In genomic region chr6:36784682-36785208, GRCm38 (mm10) we compare ENCODE assay signal across 9 mouse cellular contexts. TPM values are rescaled to one million over a fixed set of nuclear protein-coding genes. Genes with fewer than 3 reads are reported as not detected.
DNase-seq lines count a peak whose midpoint lies in the region; ATAC-seq and TF ChIP-seq lines count a peak whose summit lies in the region.
"Had no signal": no experiment of that assay in that cellular context is flagged by ENCODE, and none has a peak within 500 bp of the region (broad histone marks: within the 10 kb centered on the region; RNA-seq: fewer than 3 reads in every experiment).

No protein-coding gene starts in this region.

- peak overlapping the region; percentile 16; the same call in 1 of the 2 replicates for H3K27ac ChIP-seq in embryonic facial prominence, embryonic 13.5 days
- peak overlapping the region; percentile 77 for H3K27ac ChIP-seq in hindbrain, postnatal 0 days
- H3K27ac ChIP-seq in neural tube, embryonic 14.5 days (ENCODE audit: low read depth, low read length): peak overlapping the region; percentile 58; the same call in 1 of the 2 replicates
- H3K27ac ChIP-seq: kidney, postnatal 0 days had no signal

- no peak for TF ChIP-seq CTCF in hindbrain, postnatal 0 days (IDR thresholded peaks at IDR 0.05; ENCODE audit: low read depth)

- 48% methylated on average over 3 of the region's 3 CpGs for WGBS in embryonic facial prominence, embryonic 13.5 days
- 40% methylated on average over 3 of the region's 3 CpGs for WGBS in hindbrain, postnatal 0 days
- WGBS in neural tube, embryonic 14.5 days: 17% methylated on average over 3 of the region's 3 CpGs

- peak; percentile 37; the same call in 1 of the 2 replicates for ATAC-seq in embryonic facial prominence, embryonic 13.5 days (ENCODE audit: insufficient number of reproducible peaks, insufficient read depth, low FRiP score, low TSS enrichment, low read depth)
- peak; percentile 90 for ATAC-seq in hindbrain, postnatal 0 days
- ATAC-seq in neural tube, embryonic 14.5 days (ENCODE audit: low read depth): peak; percentile 63
- ATAC-seq in erythroblast, adult 5-6 weeks (replicated peaks; ENCODE audit: low FRiP score, poor library complexity, severe bottlenecking): no peak

- H3K36me3 ChIP-seq in embryonic facial prominence, embryonic 13.5 days: peaks cover 43% of the 10 kb centered on the region
- H3K36me3 ChIP-seq in hindbrain, postnatal 0 days (ENCODE audit: insufficient read depth, low read length): peaks cover 6% of the 10 kb centered on the region; the same call in 1 of the 2 replicates
- no peaks in the 10 kb centered on the region for H3K36me3 ChIP-seq in neural tube, embryonic 14.5 days (ENCODE audit: control insufficient read depth, insufficient read depth, low read length)

- H3K4me3 ChIP-seq in embryonic facial prominence, embryonic 13.5 days: no peak overlapping the region
- H3K4me3 ChIP-seq in hindbrain, postnatal 0 days (ENCODE audit: low read length): no peak overlapping the region
- no peak overlapping the region for H3K4me3 ChIP-seq in neural tube, embryonic 14.5 days (ENCODE audit: low read depth, low read length)

- no peaks in the 10 kb centered on the region for H3K9me3 ChIP-seq in embryonic facial prominence, embryonic 13.5 days
- no peaks in the 10 kb centered on the region for H3K9me3 ChIP-seq in hindbrain, postnatal 0 days (ENCODE audit: low read length)
- no peaks in the 10 kb centered on the region for H3K9me3 ChIP-seq in neural tube, embryonic 14.5 days (ENCODE audit: control insufficient read depth, low read length)

- no peak overlapping the region for H3K4me2 ChIP-seq in embryonic facial prominence, embryonic 13.5 days
- H3K4me2 ChIP-seq in hindbrain, postnatal 0 days (ENCODE audit: low read depth, low read length): no peak overlapping the region
- no peak overlapping the region for H3K4me2 ChIP-seq in neural tube, embryonic 14.5 days (ENCODE audit: low read depth, low read length)

- H3K9ac ChIP-seq in embryonic facial prominence, embryonic 13.5 days: no peak overlapping the region
- H3K9ac ChIP-seq in hindbrain, postnatal 0 days (replicated peaks; ENCODE audit: low read length): no peak overlapping the region
- no peak overlapping the region for H3K9ac ChIP-seq in neural tube, embryonic 14.5 days (replicated peaks; ENCODE audit: low read depth, low read length)

- no peaks in the 10 kb centered on the region for H3K27me3 ChIP-seq in embryonic facial prominence, embryonic 13.5 days
- no peaks in the 10 kb centered on the region for H3K27me3 ChIP-seq in hindbrain, postnatal 0 days (ENCODE audit: insufficient read depth, low read length)
- H3K27me3 ChIP-seq in neural tube, embryonic 14.5 days (ENCODE audit: control insufficient read depth, insufficient read depth, low read length): no peaks in the 10 kb centered on the region

- H3K4me1 ChIP-seq in embryonic facial prominence, embryonic 13.5 days: peaks cover 25% of the 10 kb centered on the region
- peaks cover 22% of the 10 kb centered on the region; the same call in 1 of the 2 replicates for H3K4me1 ChIP-seq in hindbrain, postnatal 0 days (ENCODE audit: insufficient read depth, low read length)
- H3K4me1 ChIP-seq in neural tube, embryonic 14.5 days (ENCODE audit: control insufficient read depth, insufficient read depth, low read length): peaks cover 29% of the 10 kb centered on the region

- peak; percentile 48 for DNase-seq in layer of hippocampus, adult 9-11 months
- DNase-seq in layer of hippocampus, postnatal 25 days (ENCODE audit: extremely low spot score in 1 of 2, low spot score in 1 of 2): no peak
- peak; percentile 64 for DNase-seq in hindbrain, postnatal 0 days (ENCODE audit: low spot score)
- no peak for DNase-seq in cerebellum, adult 11-12 months
- no peak for DNase-seq in right cerebral cortex, postnatal 36 days (ENCODE audit: low spot score in 2 of 2)

RNA-seq across cellular contexts. Expression of gene Ptn, which starts 25.3 kb away (rescaled TPM):
- total RNA-seq in layer of hippocampus, postnatal 25 days (2021): 100 to 1,000 TPM; 253 to 267 TPM
- 731 and 758 TPM in 2 replicates for polyA plus RNA-seq in embryonic facial prominence, embryonic 13.5 days (2015; fragmentation: Nextera tagmentation; extraction: Ambion mirVana)
- 396 and 403 TPM in 2 replicates for total RNA-seq in hindbrain, postnatal 0 days (2014; rRNA removed)
- polyA plus RNA-seq in hindbrain, postnatal 0 days (2015; fragmentation: Nextera tagmentation; extraction: Ambion mirVana): 1,251 and 1,433 TPM in 2 replicates
- polyA plus RNA-seq in neural tube, embryonic 14.5 days (2014; fragmentation: Nextera tagmentation; extraction: Ambion mirVana): 674 and 756 TPM in 2 replicates
- total RNA-seq in erythroblast, adult 5-6 weeks (2015; ENCODE audit: low replicate concordance): not detected in 2 replicates
- total RNA-seq in erythroblast, adult 5-6 weeks (2017; ENCODE audit: low replicate concordance): not detected in 2 replicates

Comparison
In these comparisons a context has a peak if more than half of its experiments do, and no peak if none do; other contexts are left out.
1. DNase-seq: peak in layer of hippocampus, adult 9-11 months (single experiment) and hindbrain, postnatal 0 days (single experiment); none in layer of hippocampus, postnatal 25 days (0 of 2), cerebellum, adult 11-12 months (single experiment) and right cerebral cortex, postnatal 36 days (0 of 2).
2. H3K27ac ChIP-seq: peak in every context shown above with its lines; median percentile 77 in hindbrain, postnatal 0 days; 58 in neural tube, embryonic 14.5 days; 16 in embryonic facial prominence, embryonic 13.5 days.
3. RNA of gene Ptn, which starts 25.3 kb away (total RNA-seq): 396 to 403 TPM in hindbrain, postnatal 0 days and 253 to 267 TPM in layer of hippocampus, postnatal 25 days; not detected in erythroblast, adult 5-6 weeks; every median in the first group is over 100 times any median in the second.